Mouse (Mus musculus) gastrocnemius, adult 2 months (tissue): Measurements from ENCODE around the gene Rtkn. TPM values are rescaled to one million over a fixed set of nuclear protein-coding genes. Genes with fewer than 3 reads are reported as not detected.
"Not testable (repeated sequence)": the region's sequence is repeated elsewhere in the genome, so short reads cannot be mapped to it uniquely, and the experiment has no call there.

ENCODE experiments used
- DNase-seq: peaks from one replicate; pipeline ENCODE4 v3.0.0; 2022
- H3K27ac ChIP-seq: fragments of 200-600 bp; 2 replicates; pipeline ENCODE4 v1.8.1; 2022; ENCODE audit warnings: mild to moderate bottlenecking
- H3K4me3 ChIP-seq: fragments of 200-600 bp; 2 replicates; pipeline ENCODE4 v1.8.1; 2022; ENCODE audit warnings: mild to moderate bottlenecking, moderate library complexity
- CTCF ChIP-seq: fragments of 200-600 bp; IDR thresholded peaks from 2 replicates; pipeline ENCODE4 v1.8.1; 2022; ENCODE audit warnings: antibody characterized with exemption, mild to moderate bottlenecking, moderate library complexity
- intact Hi-C: fragments of 180-260 bp; cut with DNase I; formaldehyde crosslinking; loops from one replicate; pipeline ENCODE4 v1.15.1; 2025
- total RNA-seq, 2 experiments: library from RNA; stranded (reverse); gene quantifications; 2 replicates each; pipeline ENCODE4 v1.2.3; 2021

The Rtkn gene
- total RNA-seq, 2 experiments from 2014 or later = 12.2 to 15.3 TPM

DNA sequence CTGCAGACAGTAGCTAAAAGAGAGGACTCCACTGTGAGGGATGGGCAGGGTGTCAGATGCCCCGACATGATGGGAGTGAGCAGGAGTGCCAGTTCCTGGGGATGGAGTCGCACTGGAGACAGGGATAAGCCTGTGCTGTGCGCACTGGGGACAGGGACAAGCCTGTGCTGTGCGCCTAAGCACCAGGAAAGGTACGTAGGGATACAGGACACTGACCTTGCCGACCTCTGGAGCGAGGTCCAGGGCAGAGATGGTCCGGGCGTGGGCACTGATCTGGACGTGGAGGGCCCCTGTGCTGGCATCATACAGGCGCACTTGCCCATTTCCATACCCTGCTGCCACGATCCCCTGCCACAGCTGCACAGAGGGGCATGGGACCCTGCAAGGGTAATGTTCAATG is 17.8 kb downstream of the Rtkn start:
- no peak overlapping the region for H3K4me3 ChIP-seq
- no peak for TF ChIP-seq CTCF
- DNase-seq = no peak
- intact Hi-C loops = no loop called here
- H3K27ac ChIP-seq = no peak overlapping the region

GRCm38 (mm10) chr6:83153485-83153884 is 18.2 kb downstream of the Rtkn start:
- TF ChIP-seq CTCF = no peak
- H3K4me3 ChIP-seq = no peak overlapping the region
- no peak for DNase-seq

DNA sequence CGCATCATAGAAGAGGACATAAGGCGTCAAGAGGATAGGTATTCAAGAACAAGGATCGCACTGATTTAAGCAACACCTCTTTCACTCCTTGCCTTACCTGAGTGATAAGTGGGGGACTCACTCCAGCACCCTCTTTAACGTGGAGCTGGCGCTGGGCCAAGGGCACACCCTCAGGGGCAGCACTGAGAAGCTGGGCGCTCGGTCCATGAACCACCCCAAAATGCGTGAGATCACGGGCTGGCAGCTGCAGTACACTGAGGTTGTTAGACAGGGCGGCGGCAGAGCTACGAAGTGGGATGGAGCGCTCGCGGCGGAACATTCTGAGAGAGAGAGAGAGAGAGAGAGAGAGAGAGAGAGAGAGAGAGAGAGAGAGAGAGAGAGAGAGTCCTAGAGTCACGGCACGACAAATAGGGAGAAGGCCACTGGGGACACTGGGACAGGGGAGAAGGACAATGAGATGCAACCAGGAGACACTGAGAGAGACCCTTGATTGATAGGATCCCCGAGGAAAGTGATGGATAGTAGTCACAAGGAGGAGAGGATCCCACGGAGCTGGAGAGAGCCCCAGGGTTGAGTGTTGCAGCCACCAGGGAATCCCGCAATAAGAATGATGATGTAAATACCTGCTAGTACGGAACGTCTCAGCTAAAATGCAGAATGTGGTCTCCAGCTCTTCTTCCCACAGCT is 20.4 kb downstream of the Rtkn start:
- peak; percentile 58 for DNase-seq
- Histone ChIP-seq H3K4me3 (peak overlapping the region; percentile 78), H3K27ac (peak overlapping the region; percentile 48; the same call in 1 of the 2 replicates)
- intact Hi-C loops = loop anchor here (2.0 kb wide), 1 partner anchor 37 kb away; no protein-coding TSS in a partner anchor
- TF ChIP-seq CTCF = no peak

More at GRCm38 (mm10) chr6:83153485-83153884, 18.2 kb downstream of the Rtkn start:
- H3K27ac ChIP-seq = no peak overlapping the region
- intact Hi-C loops = no loop called here

DNA sequence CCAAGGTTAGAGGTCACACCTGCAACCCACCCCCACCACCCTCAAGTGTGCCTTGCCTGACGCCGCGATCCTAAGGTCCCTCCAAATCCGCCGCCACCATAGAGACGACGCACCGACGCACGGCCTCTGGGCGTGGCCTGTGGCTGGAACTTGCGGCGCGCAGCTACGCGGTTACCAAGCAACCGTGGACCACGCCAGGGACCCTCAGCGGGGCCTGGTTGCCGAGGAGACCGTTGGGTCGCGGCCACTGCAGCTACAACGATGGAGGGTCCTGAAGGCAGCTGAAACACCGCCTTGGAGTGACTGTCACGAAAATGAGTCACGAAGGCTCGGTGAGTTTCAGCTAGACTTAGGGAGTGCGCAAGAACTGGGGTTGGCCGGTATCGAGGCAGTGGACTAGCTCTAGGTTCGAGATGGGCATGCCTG is 21.0 kb downstream of the Rtkn start, which contains the start of the genes Wdr54 and 1700003E16Rik:
Wdr54 (minus strand) TSS at position 139 of the 426 bp plus-strand sequence.
1700003E16Rik (plus strand) TSS at position 146 of the 426 bp plus-strand sequence.
- DNase-seq = peak; percentile 66
- TF ChIP-seq CTCF = no peak
- intact Hi-C loops = loop anchor here (2.0 kb wide), 1 partner anchor 37 kb away; no protein-coding TSS in a partner anchor
- Histone ChIP-seq H3K4me3 (peak within 1 kb of the TSS; percentile 78), H3K27ac (peak within 1 kb of the TSS; percentile 48; the same call in 1 of the 2 replicates)

- peak; percentile 65 for TF ChIP-seq CTCF
- H3K27ac ChIP-seq, intact Hi-C loops, DNase-seq, H3K4me3 ChIP-seq: not testable (repeated sequence)
Observed at GRCm38 (mm10) chr6:83159456-83159855, 24.2 kb downstream of the Rtkn start.

DNA sequence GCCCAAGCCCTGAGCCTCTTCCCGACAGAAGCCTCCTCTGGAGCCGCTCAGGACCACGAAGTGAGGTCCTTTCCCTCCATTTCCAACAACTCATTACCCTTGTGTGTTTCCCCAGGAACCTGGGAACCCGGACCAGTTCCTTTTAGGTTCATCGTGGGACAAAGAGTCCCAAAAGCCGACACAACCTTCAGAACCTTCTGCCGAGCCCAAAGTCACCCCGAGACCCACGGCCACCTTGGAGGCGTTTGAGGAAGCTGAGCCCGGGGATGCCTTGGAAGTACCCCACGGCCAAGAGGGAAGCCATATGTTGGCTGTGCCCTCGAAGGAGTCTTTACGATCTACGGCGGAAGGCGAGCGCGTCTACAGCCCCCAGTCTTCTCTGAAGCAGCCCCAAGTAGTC is 26.2 kb downstream of the Rtkn start:
- DNase-seq = no peak
- intact Hi-C loops = loop anchor here (5.0 kb wide), 2 partner anchors 104 to 164 kb away; partner anchors contain the start of genes Dqx1 and Htra2
- TF ChIP-seq CTCF = no peak
- peak overlapping the region; percentile 73 for H3K4me3 ChIP-seq
- no peak overlapping the region for H3K27ac ChIP-seq

DNA sequence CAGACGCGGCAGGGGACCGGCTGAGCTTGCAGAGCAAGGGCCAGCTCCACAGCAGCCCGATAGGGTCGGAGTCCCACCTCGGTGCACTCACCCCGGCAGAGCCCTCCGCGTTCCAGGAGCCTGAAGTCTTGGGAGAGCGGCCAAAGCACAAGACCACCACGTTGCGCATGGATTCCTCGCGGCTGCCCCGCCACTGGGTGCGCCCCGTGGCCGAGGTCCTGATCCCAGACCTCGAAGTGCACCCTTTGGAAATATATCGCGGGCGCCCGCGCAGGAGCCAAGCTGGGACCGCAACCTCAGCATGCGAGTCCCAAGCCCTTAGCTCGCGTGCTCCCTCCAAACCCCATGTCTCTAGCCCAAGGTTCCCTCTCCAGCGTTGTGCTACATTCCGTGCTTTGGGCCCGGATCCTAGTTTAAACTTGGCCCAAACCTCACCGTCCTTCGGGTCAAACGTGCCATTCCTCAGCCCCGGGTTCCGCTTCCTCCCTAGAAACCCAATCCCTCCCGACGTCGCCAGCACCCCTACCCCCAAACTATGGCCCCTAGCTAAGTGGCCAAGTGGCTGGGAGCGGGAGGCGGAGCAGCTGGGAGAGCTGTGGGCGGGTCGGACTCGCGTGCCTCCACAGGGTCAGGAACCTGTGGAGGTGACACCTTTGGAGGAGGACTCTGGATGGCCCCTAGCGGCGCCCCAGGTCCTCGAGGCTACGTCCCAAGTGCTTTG is 26.8 kb downstream of the Rtkn start:
- DNase-seq = peak; percentile 63
- TF ChIP-seq CTCF = no peak
- intact Hi-C loops = loop anchor here (5.0 kb wide), 2 partner anchors 105 to 165 kb away; partner anchors contain the start of genes Dqx1 and Htra2
- Histone ChIP-seq H3K4me3 (peak overlapping the region; percentile 73), H3K27ac (peak overlapping the region; percentile 20)

DNA sequence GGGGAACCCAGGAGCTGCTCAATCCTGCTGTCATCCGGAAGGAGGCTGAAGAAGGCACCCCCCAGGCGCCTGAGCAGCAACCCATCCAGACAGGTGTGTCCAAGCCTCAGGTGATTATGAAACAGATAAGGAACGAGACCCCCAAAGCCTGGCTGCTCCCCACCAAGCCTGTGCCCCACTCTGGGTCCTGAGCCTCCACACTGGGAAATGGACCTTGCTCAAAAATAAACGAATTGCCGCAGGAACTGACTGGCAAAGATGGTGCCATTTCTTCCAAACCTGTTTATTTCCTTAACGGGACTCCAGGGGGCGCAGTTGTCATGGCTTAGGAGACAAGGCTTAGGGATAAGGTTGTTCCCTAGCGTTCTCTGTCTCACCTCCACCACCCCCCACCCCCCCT is 27.4 kb downstream of the Rtkn start:
- peak overlapping the region; percentile 73 for H3K4me3 ChIP-seq
- TF ChIP-seq CTCF = peak; percentile 71
- intact Hi-C loops = loop anchor here (5.0 kb wide), 2 partner anchors 105 to 165 kb away; partner anchors contain the start of genes Dqx1 and Htra2
- peak overlapping the region; percentile 20 for H3K27ac ChIP-seq
- peak; percentile 64 for DNase-seq

GRCm38 (mm10) chr6:83165026-83165606 is 29.9 kb downstream of the Rtkn start:
- H3K27ac ChIP-seq = peak overlapping the region; percentile 98
- DNase-seq = no peak
- intact Hi-C loops = loop anchor here (2.0 kb wide), 1 partner anchor 104 kb away; no protein-coding TSS in a partner anchor
- peak overlapping the region; percentile 90 for H3K4me3 ChIP-seq
- TF ChIP-seq CTCF = no peak

- peak; percentile 97 for DNase-seq
- H3K27ac ChIP-seq = peak within 1 kb of the TSS; percentile 98
- intact Hi-C loops = loop anchor here (2.0 kb wide), 1 partner anchor 103 kb away; no protein-coding TSS in a partner anchor
- H3K4me3 ChIP-seq = peak within 1 kb of the TSS; percentile 90
- TF ChIP-seq CTCF = peak; percentile 90
Observed at GRCm38 (mm10) chr6:83165607-83166242, 30.5 kb downstream of the Rtkn start, which contains the start of gene Dctn1. Dctn1 (plus strand) TSS chr6:83165920.

DNA sequence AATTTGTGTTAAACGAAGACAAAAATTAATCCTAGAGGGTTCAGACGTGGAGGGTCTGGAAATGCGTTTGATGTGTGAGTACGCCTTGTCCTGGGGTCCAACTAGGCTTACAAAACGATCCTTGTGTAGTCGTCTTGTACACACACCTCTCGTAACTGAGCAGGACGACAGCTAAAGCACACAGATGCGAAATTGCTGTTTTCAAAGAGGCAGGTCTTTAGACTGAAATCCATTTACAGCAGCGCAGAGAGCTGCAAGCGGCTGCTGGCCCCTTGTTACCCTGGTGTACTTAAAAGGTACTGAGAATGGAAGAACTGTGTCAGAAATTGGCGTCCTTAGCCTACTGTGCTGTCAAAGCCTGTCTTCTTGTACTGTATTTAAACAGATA is 31.0 kb downstream of the Rtkn start:
- H3K27ac ChIP-seq = peak overlapping the region; percentile 98

DNA sequence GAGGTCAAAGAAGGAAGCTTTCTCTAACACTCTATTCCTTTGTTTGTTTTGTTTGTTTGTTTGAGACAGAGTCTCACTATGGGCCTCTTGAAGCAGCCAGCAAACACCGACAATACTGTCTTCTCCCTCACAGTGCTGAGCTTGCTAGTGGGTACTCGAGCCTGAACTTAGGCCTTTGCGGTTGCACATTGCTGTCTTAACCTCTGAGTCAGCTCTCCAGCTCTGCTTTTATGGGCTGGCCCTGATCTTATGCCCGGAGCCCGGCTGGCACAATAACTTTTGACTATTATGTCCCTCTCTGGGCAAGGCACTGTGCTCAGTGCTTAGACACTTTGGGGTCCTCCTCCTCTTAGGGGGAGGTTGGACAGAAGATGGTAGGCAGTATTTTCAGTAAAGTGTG is 34.6 kb downstream of the Rtkn start:
- no peak for TF ChIP-seq CTCF
- H3K4me3 ChIP-seq = peak overlapping the region; percentile 24; the same call in 1 of the 2 replicates
- DNase-seq = peak; percentile 59
- H3K27ac ChIP-seq = peak overlapping the region; percentile 65
- intact Hi-C loops = no loop called here

More for the DNA sequence above, 31.0 kb downstream of the Rtkn start:
- H3K4me3 ChIP-seq = peak overlapping the region; percentile 90
- no peak for DNase-seq
- no peak for TF ChIP-seq CTCF
- intact Hi-C loops = no loop called here
